14 mouse cellular contexts compared by ENCODE assay signal in genomic region chr1:128440386-128441128, GRCm38 (mm10). TPM values are rescaled to one million over a fixed set of nuclear protein-coding genes. Genes with fewer than 3 reads are reported as not detected.
DNase-seq lines count a peak whose midpoint lies in the region; ATAC-seq and TF ChIP-seq lines count a peak whose summit lies in the region.
"Had no signal": no experiment of that assay in that cellular context is flagged by ENCODE, and none has a peak within 500 bp of the region (broad histone marks: within the 10 kb centered on the region; RNA-seq: fewer than 3 reads in every experiment).

No protein-coding gene starts in this region.

- TF ChIP-seq POLR2A in heart, adult 2 months (IDR thresholded peaks at IDR 0.05; ENCODE audit: insufficient read depth, low read depth, low read length), result no peak
- TF ChIP-seq POLR2A in liver, adult 2 months (IDR thresholded peaks at IDR 0.05; ENCODE audit: extremely low read depth, insufficient read depth, low read length), result no peak

- 32% methylated on average over 16 of the region's 16 CpGs for WGBS in heart, adult 2 months
- 67% methylated on average over 16 of the region's 16 CpGs for WGBS in liver, adult 2 months
- WGBS in liver, embryonic 11.5 days, result 64% methylated on average over 16 of the region's 16 CpGs
- 22% methylated on average over 16 of the region's 16 CpGs for WGBS in forebrain, postnatal 0 days

- H3K27me3 ChIP-seq in heart, adult 2 months (ENCODE audit: control insufficient read depth, insufficient read depth, low read length), result no peaks in the 10 kb centered on the region
- no peaks in the 10 kb centered on the region for H3K27me3 ChIP-seq in liver, adult 2 months (ENCODE audit: control insufficient read depth, insufficient read depth, low read length)
- no peaks in the 10 kb centered on the region for H3K27me3 ChIP-seq in liver, embryonic 11.5 days (replicated peaks; ENCODE audit: control insufficient read depth, insufficient read depth, low read length)
- no peaks in the 10 kb centered on the region for H3K27me3 ChIP-seq in forebrain, postnatal 0 days (ENCODE audit: insufficient read depth, low read length)
- H3K27me3 ChIP-seq: stomach, embryonic 15.5 days had no signal

- TF ChIP-seq EP300 in heart, adult 2 months (IDR thresholded peaks at IDR 0.05; ENCODE audit: insufficient read depth, low read depth, low read length), result no peak

- H3K4me3 ChIP-seq in heart, adult 2 months, result no peak overlapping the region
- no peak overlapping the region for H3K4me3 ChIP-seq in liver, adult 2 months (ENCODE audit: insufficient read depth, low read depth, low read length)
- H3K4me3 ChIP-seq in liver, embryonic 11.5 days (ENCODE audit: low read depth, low read length), result no peak overlapping the region
- no peak overlapping the region for H3K4me3 ChIP-seq in forebrain, postnatal 0 days (ENCODE audit: low read depth, low read length)
- H3K4me3 ChIP-seq: stomach, embryonic 15.5 days had no signal

- H3K27ac ChIP-seq in heart, adult 2 months, result peak overlapping the region; percentile 64
- peak overlapping the region; percentile 74 for H3K27ac ChIP-seq in liver, adult 2 months (replicated peaks; ENCODE audit: insufficient read depth, low read depth, low read length)
- H3K27ac ChIP-seq in liver, embryonic 11.5 days (ENCODE audit: low read depth, low read length), result no peak overlapping the region
- no peak overlapping the region for H3K27ac ChIP-seq in forebrain, postnatal 0 days (ENCODE audit: low read depth, low read length)
- H3K27ac ChIP-seq: stomach, embryonic 15.5 days had no signal

- intact Hi-C loops in heart, adult 2 months (cut with DNase I), result loop anchor here (2.0 kb wide), 1 partner anchor 16 kb away; no protein-coding TSS in a partner anchor
- intact Hi-C loops in heart, postnatal 10 days (cut with DNase I), result no loop called here

- no peaks in the 10 kb centered on the region for H3K9me3 ChIP-seq in liver, embryonic 11.5 days (ENCODE audit: control insufficient read depth, low read length)
- no peaks in the 10 kb centered on the region for H3K9me3 ChIP-seq in forebrain, postnatal 0 days (ENCODE audit: low read length)
- H3K9me3 ChIP-seq: G1E; stomach, embryonic 15.5 days had no signal

- peak in 1 of 2 experiments; percentile 19 for DNase-seq in heart, adult 2 months
- no peak for DNase-seq in heart, postnatal 10 days
- peak; percentile 15 for DNase-seq in liver, adult 2 months (ENCODE audit: extremely low read depth, low read depth, low spot score)
- DNase-seq in liver, embryonic 11.5 days (ENCODE audit: low spot score), result no peak
- DNase-seq in embryo, embryonic 10 days (ENCODE audit: low spot score), result peak; percentile 15
- no peak for DNase-seq in forebrain, postnatal 0 days
- DNase-seq: B cell, adult 2 months; cerebellum, postnatal 36 days; liver; thymus, postnatal 4 days had no signal

- H3K4me1 ChIP-seq in heart, adult 2 months (ENCODE audit: control insufficient read depth, insufficient read depth, low read length), result peaks cover 6% of the 10 kb centered on the region
- H3K4me1 ChIP-seq in liver, adult 2 months (ENCODE audit: control insufficient read depth, insufficient read depth, low read length), result no peaks in the 10 kb centered on the region
- H3K4me1 ChIP-seq in liver, embryonic 11.5 days (replicated peaks; ENCODE audit: control insufficient read depth, insufficient read depth, low read length), result no peaks in the 10 kb centered on the region
- H3K4me1 ChIP-seq in forebrain, postnatal 0 days (ENCODE audit: insufficient read depth), result no peaks in the 10 kb centered on the region
- H3K4me1 ChIP-seq: stomach, embryonic 15.5 days had no signal

- no peak overlapping the region for H3K9ac ChIP-seq in heart, adult 2 months (ENCODE audit: low read depth, low read length)
- no peak overlapping the region for H3K9ac ChIP-seq in liver, adult 2 months (ENCODE audit: low read depth, low read length)
- no peak overlapping the region for H3K9ac ChIP-seq in liver, embryonic 11.5 days (ENCODE audit: low read depth, low read length)
- H3K9ac ChIP-seq in forebrain, postnatal 0 days, result no peak overlapping the region
- H3K9ac ChIP-seq: stomach, embryonic 15.5 days had no signal

- H3K36me3 ChIP-seq in heart, adult 2 months (ENCODE audit: control insufficient read depth, insufficient read depth, low read length), result peaks cover 2% of the 10 kb centered on the region; the same call in 1 of the 2 replicates
- no peaks in the 10 kb centered on the region for H3K36me3 ChIP-seq in liver, adult 2 months (ENCODE audit: control insufficient read depth, insufficient read depth, low read length)
- H3K36me3 ChIP-seq in liver, embryonic 11.5 days (ENCODE audit: control insufficient read depth, insufficient read depth, low read length), result no peaks in the 10 kb centered on the region
- H3K36me3 ChIP-seq in forebrain, postnatal 0 days (ENCODE audit: insufficient read depth), result no peaks in the 10 kb centered on the region
- H3K36me3 ChIP-seq: G1E; stomach, embryonic 15.5 days had no signal

- H3K79me2 ChIP-seq in heart, adult 2 months (replicated peaks; ENCODE audit: control insufficient read depth, insufficient read depth, low read length), result no peaks in the 10 kb centered on the region
- no peaks in the 10 kb centered on the region for H3K79me2 ChIP-seq in liver, adult 2 months (ENCODE audit: control insufficient read depth, insufficient read depth, low read length)

- ATAC-seq in liver, embryonic 11.5 days (replicated peaks; ENCODE audit: low FRiP score), result no peak
- ATAC-seq in forebrain, postnatal 0 days, result 0 out of 2 replicates have a peak, but pooled peaks have one; percentile 18
- no peak for ATAC-seq in activated CD4-positive, CD25-positive, alpha-beta regulatory T cell, adult 4 months
- no peak for ATAC-seq in inflammation-experienced regulatory T-cells, adult 6 months

- H3K4me2 ChIP-seq in liver, embryonic 11.5 days, result no peak overlapping the region
- H3K4me2 ChIP-seq in forebrain, postnatal 0 days (ENCODE audit: low read depth), result no peak overlapping the region
- H3K4me2 ChIP-seq: stomach, embryonic 15.5 days had no signal

- no peak for TF ChIP-seq CTCF in heart, adult 2 months (IDR thresholded peaks at IDR 0.05)
- TF ChIP-seq CTCF in liver, adult 2 months (IDR thresholded peaks at IDR 0.05; ENCODE audit: low read depth, low read length), result no peak
- no peak for TF ChIP-seq CTCF in forebrain, postnatal 0 days (IDR thresholded peaks at IDR 0.05; ENCODE audit: low read depth)

RNA-seq across cellular contexts. Expression of gene Dars, which starts 23.4 kb away (rescaled TPM):
- 10 to 100 TPM; 57.4 to 66.9 TPM for total RNA-seq in heart, adult 2 months (2021)
- polyA plus RNA-seq in heart, adult 2 months (2012; rRNA removed), result 15.5 and 34.1 TPM in 2 replicates
- 10 to 100 TPM; 54.7 to 60.1 TPM for total RNA-seq in heart, postnatal 10 days (2021)
- 81.0 and 104 TPM in 2 replicates for total RNA-seq in liver, adult 2 months (2014; rRNA removed)
- polyA plus RNA-seq in liver, adult 2 months (2012; rRNA removed), result 12.6 and 14.7 TPM in 2 replicates
- polyA plus RNA-seq in liver, embryonic 11.5 days (2014; fragmentation: Nextera tagmentation; extraction: Ambion mirVana), result 156 and 171 TPM in 2 replicates
- 90.4 and 101 TPM in 2 replicates for total RNA-seq in forebrain, postnatal 0 days (2014; rRNA removed)
- polyA plus RNA-seq in forebrain, postnatal 0 days (2015; fragmentation: Nextera tagmentation; extraction: Ambion mirVana), result 128 and 130 TPM in 2 replicates
- polyA plus RNA-seq in activated CD4-positive, CD25-positive, alpha-beta regulatory T cell, adult 4 months (2017; shearing (Covaris generic)), result 100 to 1,000 TPM; 113 to 153 TPM
- 100 to 1,000 TPM; 149 to 161 (median 153) TPM for polyA plus RNA-seq in inflammation-experienced regulatory T-cells, adult 6 months (2017; shearing (Covaris generic))

Comparison
In these comparisons a context has a peak if more than half of its experiments do, and no peak if none do; other contexts are left out.
1. DNase-seq: peak in liver, adult 2 months (single experiment) and embryo, embryonic 10 days (single experiment); none in heart, postnatal 10 days (0 of 2), liver, embryonic 11.5 days (single experiment) and forebrain, postnatal 0 days (single experiment).
2. H3K27ac ChIP-seq: peak in heart, adult 2 months (single experiment) and liver, adult 2 months (single experiment); none in liver, embryonic 11.5 days (single experiment) and forebrain, postnatal 0 days (single experiment).